Mouse (Mus musculus) midbrain, embryonic 10.5 days (tissue): ENCODE data around the gene B3galnt2. TPM values are rescaled to one million over a fixed set of nuclear protein-coding genes. Genes with fewer than 3 reads are reported as not detected.
"Not testable (repeated sequence)": the region's sequence is repeated elsewhere in the genome, so short reads cannot be mapped to it uniquely, and the experiment has no call there.

Experiments used
- DNase-seq: peaks from one replicate; pipeline ENCODE4 v3.0.0-alpha.2; 2017; ENCODE audit warnings: low spot score
- H3K27ac ChIP-seq: fragments of 300-500 bp; sonication (generic); replicated peaks from 2 replicates; pipeline ENCODE4 v1.5.1; 2016; ENCODE audit warnings: mild to moderate bottlenecking
- H3K27me3 ChIP-seq: fragments of 300-500 bp; sonication (generic); 2 replicates; pipeline ENCODE4 v1.6.1; 2016; ENCODE audit warnings: low read depth, mild to moderate bottlenecking; ENCODE audit not compliant: poor library complexity, severe bottlenecking
- H3K36me3 ChIP-seq: fragments of 300-500 bp; sonication (generic); 2 replicates; pipeline ENCODE4 v1.6.1; 2016; ENCODE audit warnings: mild to moderate bottlenecking, moderate library complexity
- H3K4me1 ChIP-seq: fragments of 300-500 bp; sonication (generic); 2 replicates; pipeline ENCODE4 v1.6.1; 2016
- H3K4me3 ChIP-seq: fragments of 300-500 bp; sonication (generic); 2 replicates; pipeline ENCODE4 v1.5.1; 2016; ENCODE audit warnings: mild to moderate bottlenecking, moderate library complexity
- H3K9me3 ChIP-seq: fragments of 300-500 bp; sonication (generic); replicated peaks from 2 replicates; pipeline ENCODE4 v1.6.1; 2016; ENCODE audit warnings: mild to moderate bottlenecking
- WGBS: fragments of 180-500 bp; shearing (Covaris S2); methylation state at CpG from one replicate; pipeline ENCODE4 v1.1.7; 2016; 5-methylcytosine and 5-hydroxymethylcytosine counted together
- polyA plus RNA-seq: library from polyadenylated mRNA; unstranded; fragments of >200 nt; fragmentation: Nextera tagmentation; extraction: Ambion mirVana; gene quantifications from 2 replicates; pipeline ENCODE4 v1.2.1, GENCODE M21; 2016

The B3galnt2 gene
- polyA plus RNA-seq, 1 experiment from 2014 or later: 44.3 TPM

- Histone ChIP-seq H3K27me3 (no peaks in the 10 kb centered on the region), H3K9me3 (no peaks in the 10 kb centered on the region), H3K27ac (no peak overlapping the region), H3K4me3 (no peak overlapping the region), H3K4me1 (no peaks in the 10 kb centered on the region), H3K36me3 (peaks cover 80% of the 10 kb centered on the region)
- no peak for DNase-seq
- 92% methylated on average over 6 of the region's 6 CpGs for WGBS
Measured at GRCm38 (mm10) chr13:14015609-14016008, 61.3 kb downstream of the B3galnt2 start.

- no peak for DNase-seq
- no peaks in the 10 kb centered on the region for H3K9me3 ChIP-seq
- H3K4me1 ChIP-seq: no peaks in the 10 kb centered on the region
- H3K36me3 ChIP-seq: peaks cover 59% of the 10 kb centered on the region
- H3K27ac ChIP-seq: no peak overlapping the region
- no peak overlapping the region for H3K4me3 ChIP-seq
- H3K27me3 ChIP-seq: no peaks in the 10 kb centered on the region
Measured at GRCm38 (mm10) chr13:14018283-14018682, 64.0 kb downstream of the B3galnt2 start.

- over 99% methylated on average over 3 of the region's 3 CpGs for WGBS
Measured at GRCm38 (mm10) chr13:14018852-14019251, 64.6 kb downstream of the B3galnt2 start.

GRCm38 (mm10) chr13:14021417-14021816 lies 67.1 kb downstream of the B3galnt2 start:
- not testable (repeated sequence) for DNase-seq, H3K4me3 ChIP-seq, H3K27me3 ChIP-seq, H3K4me1 ChIP-seq, H3K27ac ChIP-seq, H3K9me3 ChIP-seq
- 81% methylated on average over 12 of the region's 12 CpGs for WGBS
- peaks cover 44% of the 10 kb centered on the region for H3K36me3 ChIP-seq

More at GRCm38 (mm10) chr13:14018852-14019251, 64.6 kb downstream of the B3galnt2 start:
- Histone ChIP-seq H3K4me1 (no peaks in the 10 kb centered on the region), H3K9me3 (no peaks in the 10 kb centered on the region), H3K27ac (no peak overlapping the region), H3K4me3 (no peak overlapping the region), H3K27me3 (no peaks in the 10 kb centered on the region), H3K36me3 (peaks cover 54% of the 10 kb centered on the region)
- no peak for DNase-seq

- WGBS: 96% methylated on average over 6 of the region's 6 CpGs
- H3K27ac ChIP-seq: no peak overlapping the region
- H3K4me3 ChIP-seq: no peak overlapping the region
- H3K27me3 ChIP-seq: no peaks in the 10 kb centered on the region
- no peak for DNase-seq
- no peaks in the 10 kb centered on the region for H3K9me3 ChIP-seq
- no peaks in the 10 kb centered on the region for H3K4me1 ChIP-seq
- H3K36me3 ChIP-seq: peaks cover 37% of the 10 kb centered on the region
Measured at GRCm38 (mm10) chr13:14025554-14025953, 71.3 kb downstream of the B3galnt2 start.

- Histone ChIP-seq H3K4me1 (no peaks in the 10 kb centered on the region), H3K27ac (no peak overlapping the region), H3K9me3 (no peaks in the 10 kb centered on the region), H3K27me3 (no peaks in the 10 kb centered on the region), H3K4me3 (no peak overlapping the region), H3K36me3 (peaks cover 37% of the 10 kb centered on the region)
- 95% methylated on average over 6 of the region's 6 CpGs for WGBS
- no peak for DNase-seq
Measured at GRCm38 (mm10) chr13:14026154-14026820, 72.0 kb downstream of the B3galnt2 start.

- Histone ChIP-seq H3K9me3 (no peaks in the 10 kb centered on the region), H3K4me3 (no peak overlapping the region), H3K36me3 (peaks cover 17% of the 10 kb centered on the region), H3K4me1 (peaks cover 4% of the 10 kb centered on the region), H3K27me3 (no peaks in the 10 kb centered on the region), H3K27ac (no peak overlapping the region)
- 88% methylated on average over 5 of the region's 5 CpGs for WGBS
- no peak for DNase-seq
Measured at GRCm38 (mm10) chr13:14033309-14034072, 79.2 kb downstream of the B3galnt2 start.

GRCm38 (mm10) chr13:14034073-14034348 lies 79.7 kb downstream of the B3galnt2 start:
- Histone ChIP-seq H3K4me3 (no peak overlapping the region), H3K9me3 (no peaks in the 10 kb centered on the region), H3K27ac (no peak overlapping the region), H3K36me3 (peaks cover 12% of the 10 kb centered on the region), H3K4me1 (peaks cover 9% of the 10 kb centered on the region), H3K27me3 (no peaks in the 10 kb centered on the region)
- DNase-seq: no peak

- peaks cover 16% of the 10 kb centered on the region for H3K4me1 ChIP-seq
- DNase-seq, H3K27me3 ChIP-seq, H3K9me3 ChIP-seq, H3K27ac ChIP-seq, H3K4me3 ChIP-seq, H3K36me3 ChIP-seq: not testable (repeated sequence)
- WGBS: 90% methylated on average over 3 of the region's 3 CpGs
Measured at GRCm38 (mm10) chr13:14035352-14035751, 81.1 kb downstream of the B3galnt2 start.

- WGBS: 93% methylated on average over 11 of the region's 11 CpGs
- Histone ChIP-seq H3K27ac (no peak overlapping the region), H3K27me3 (no peaks in the 10 kb centered on the region), H3K9me3 (no peaks in the 10 kb centered on the region), H3K36me3 (peaks cover 10% of the 10 kb centered on the region; the same call in 1 of the 2 replicates), H3K4me3 (no peak overlapping the region), H3K4me1 (peaks cover 18% of the 10 kb centered on the region)
- DNase-seq: no peak
Measured at GRCm38 (mm10) chr13:14035875-14036630, 81.8 kb downstream of the B3galnt2 start.

GRCm38 (mm10) chr13:14038911-14039291 lies 84.6 kb downstream of the B3galnt2 start:
- H3K4me3 ChIP-seq: peak overlapping the region; percentile 82
- peak overlapping the region; percentile 99 for H3K27ac ChIP-seq
- H3K36me3 ChIP-seq: peaks cover 10% of the 10 kb centered on the region; the same call in 1 of the 2 replicates
- WGBS: 2% methylated on average over 8 of the region's 8 CpGs
- peaks cover 18% of the 10 kb centered on the region for H3K4me1 ChIP-seq
- H3K9me3 ChIP-seq: no peaks in the 10 kb centered on the region
- H3K27me3 ChIP-seq: no peaks in the 10 kb centered on the region
- no peak for DNase-seq

GRCm38 (mm10) chr13:14039292-14039965 lies 85.2 kb downstream of the B3galnt2 start, which contains the start of gene Tbce:
TSS of gene Tbce (minus strand) at chr13:14039638.
- Histone ChIP-seq H3K27ac (peak within 1 kb of the TSS; percentile 99), H3K4me1 (peaks cover 18% of the 10 kb centered on the region), H3K4me3 (peak within 1 kb of the TSS; percentile 82), H3K27me3 (no peaks in the 10 kb centered on the region), H3K9me3 (no peaks in the 10 kb centered on the region), H3K36me3 (peaks cover 10% of the 10 kb centered on the region; the same call in 1 of the 2 replicates)
- peak; percentile 89 for DNase-seq
- under 1% methylated on average over 35 of the region's 35 CpGs for WGBS
